Mouse (Mus musculus) liver, embryonic 14 days (tissue): ENCODE data around the gene Chchd3. TPM values are rescaled to one million over a fixed set of nuclear protein-coding genes. Genes with fewer than 3 reads are reported as not detected.

Source experiments
- polyA plus RNA-seq: library from polyadenylated mRNA; depleted of rRNA; stranded (reverse); fragments of >200 nt; gene quantifications from 2 replicates; pipeline ENCODE4 v1.2.3, GENCODE M21; 2012; rRNA removed

The Chchd3 gene
- 50.1 and 55.0 TPM in 2 replicates for polyA plus RNA-seq

DNA sequence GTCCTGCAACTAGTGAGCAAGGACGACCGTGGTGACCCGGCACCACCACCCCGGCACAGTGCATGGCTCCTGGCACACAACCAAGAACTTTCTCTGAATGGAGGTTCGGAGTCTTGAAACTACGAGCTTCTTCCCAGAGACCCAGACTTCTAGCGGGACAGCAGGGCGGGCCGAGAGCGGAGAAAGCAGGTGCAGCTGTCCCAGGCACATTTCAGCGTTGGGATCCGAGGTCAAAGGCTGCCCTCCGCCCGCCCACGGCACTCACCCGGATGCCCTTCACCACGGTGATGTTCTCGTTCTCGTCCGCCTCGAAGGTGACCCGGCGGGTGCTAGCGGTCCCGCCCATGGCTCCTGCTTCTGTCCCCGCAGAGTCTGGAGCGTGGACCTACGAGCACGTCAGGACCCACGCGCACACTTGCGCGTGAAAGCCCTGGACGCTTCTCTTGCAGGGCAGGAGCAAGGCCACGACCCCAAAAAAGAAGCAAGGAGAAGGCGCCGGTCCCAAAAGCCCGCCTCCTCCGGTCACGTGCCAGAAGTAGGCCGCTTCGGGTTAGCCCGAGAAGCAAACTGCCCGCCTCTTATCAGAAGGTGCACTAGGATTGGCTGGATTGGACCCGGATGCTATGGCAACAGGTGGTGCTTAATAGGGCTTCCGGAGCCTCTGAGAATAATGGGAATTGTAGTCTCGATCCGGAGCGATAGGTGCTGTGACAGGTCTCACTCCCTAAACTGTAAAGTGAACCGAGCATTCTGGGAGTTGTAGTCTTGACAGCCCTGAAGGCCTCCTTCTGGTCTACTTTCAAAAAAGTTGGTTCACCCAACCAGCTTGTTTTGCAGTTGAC lies at the start of gene Chchd3:
Gene Chchd3, minus strand, starts transcription at position 526 of the 842 bp plus-strand sequence.

Other genes starting within 250 kb of the Chchd3 start
- gene Exoc4, start 188.8 kb upstream of the Chchd3 start, polyA plus RNA-seq, result 4.7 and 5.1 TPM in 2 replicates